Mouse (Mus musculus) olfactory bulb, adult 2 months (tissue): Measurements from ENCODE around the gene Sos1. TPM values are rescaled to one million over a fixed set of nuclear protein-coding genes. Genes with fewer than 3 reads are reported as not detected.
A peak's percentile ranks its signal among the peaks of the same experiment; 100 is the strongest.
"Not testable (repeated sequence)": the region's sequence is repeated elsewhere in the genome, so short reads cannot be mapped to it uniquely, and the experiment has no call there.

ENCODE experiments used
- H3K27ac ChIP-seq: fragments of 200-500 bp; 2 replicates; pipeline ENCODE4 v1.5.1; 2012; ENCODE audit warnings: low read depth, low read length; ENCODE audit not compliant: insufficient read depth
- H3K4me1 ChIP-seq: fragments of 200-500 bp; 2 replicates; pipeline ENCODE4 v1.6.1; 2012; ENCODE audit warnings: low read length; ENCODE audit not compliant: control insufficient read depth, insufficient read depth
- H3K4me3 ChIP-seq: fragments of 200-500 bp; 2 replicates; pipeline ENCODE4 v1.5.1; 2012; ENCODE audit warnings: mild to moderate bottlenecking, low read depth, low read length, moderate library complexity; ENCODE audit not compliant: insufficient read depth
- CTCF ChIP-seq: fragments of 200-500 bp; IDR thresholded peaks from 2 replicates; pipeline ENCODE4 v1.5.1; 2012; ENCODE audit warnings: low read depth, mild to moderate bottlenecking, low read length, moderate library complexity; ENCODE audit not compliant: insufficient read depth
- POLR2A ChIP-seq: fragments of 200-500 bp; IDR thresholded peaks from 2 replicates; pipeline ENCODE4 v1.6.1; 2012; ENCODE audit warnings: mild to moderate bottlenecking, low read depth, low read length, moderate library complexity; ENCODE audit not compliant: insufficient read depth
- WGBS: fragments of 180-500 bp; shearing (Covaris S2); methylation state at CpG from one replicate; pipeline ENCODE4 v1.1.7; 2018; 5-methylcytosine and 5-hydroxymethylcytosine counted together
- polyA plus RNA-seq: library from polyadenylated mRNA; stranded (reverse); fragments of >200 nt; gene quantifications from 2 replicates; pipeline ENCODE4 v1.2.4, GENCODE M21; 2012; ENCODE audit warnings: low replicate concordance; ENCODE audit not compliant: missing spikeins, insufficient read depth, insufficient read length

The Sos1 gene
- polyA plus RNA-seq, 1 experiment: not detected

GRCm38 (mm10) chr17:80411182-80411581, 69.1 kb downstream of the Sos1 start:
- 39% methylated on average over 1 of the region's 1 CpGs for WGBS
- TF ChIP-seq CTCF (no peak), POLR2A (no peak)

GRCm38 (mm10) chr17:80398243-80398642, 82.0 kb downstream of the Sos1 start:
- Histone ChIP-seq H3K4me1 (no peaks in the 10 kb centered on the region), H3K27ac (no peak overlapping the region), H3K4me3 (no peak overlapping the region)
- WGBS: 97% methylated on average over 7 of the region's 7 CpGs
- TF ChIP-seq POLR2A (no peak), CTCF (no peak)

More at GRCm38 (mm10) chr17:80411182-80411581, 69.1 kb downstream of the Sos1 start:
- H3K27ac ChIP-seq: no peak overlapping the region
- no peak overlapping the region for H3K4me3 ChIP-seq
- H3K4me1 ChIP-seq: no peaks in the 10 kb centered on the region

- 9% methylated on average over 17 of the region's 17 CpGs for WGBS
- H3K4me1 ChIP-seq: 0 out of 2 replicates have a peak, but pooled peaks cover 3% of the 10 kb centered on the region
- H3K4me3 ChIP-seq: peak overlapping the region; percentile 48
- TF ChIP-seq POLR2A: no peak
- no peak for TF ChIP-seq CTCF
- H3K27ac ChIP-seq: no peak overlapping the region
These were observed 88.5 kb downstream of the Sos1 start for GRCm38 (mm10) chr17:80391423-80392403.

GRCm38 (mm10) chr17:80390024-80390423, 90.2 kb downstream of the Sos1 start:
- TF ChIP-seq POLR2A: no peak
- no peak overlapping the region for H3K4me3 ChIP-seq
- H3K4me1 ChIP-seq: 0 out of 2 replicates have a peak, but pooled peaks cover 3% of the 10 kb centered on the region
- H3K27ac ChIP-seq: no peak overlapping the region
- WGBS: 83% methylated on average over 10 of the region's 10 CpGs

- WGBS: 54% methylated on average over 1 of the region's 1 CpGs
- Histone ChIP-seq H3K4me3 (no peak overlapping the region), H3K27ac (no peak overlapping the region), H3K4me1 (no peaks in the 10 kb centered on the region)
- no peak for TF ChIP-seq CTCF
- TF ChIP-seq POLR2A: no peak
These were observed 94.6 kb downstream of the Sos1 start for GRCm38 (mm10) chr17:80385671-80386070.

- H3K4me3 ChIP-seq, H3K27ac ChIP-seq, H3K4me1 ChIP-seq: not testable (repeated sequence)
These were observed 101.9 kb downstream of the Sos1 start for GRCm38 (mm10) chr17:80378386-80378785.

- WGBS: 16% methylated on average over 29 of the region's 29 CpGs
- peak overlapping the region; percentile 53; the same call in 1 of the 2 replicates for H3K27ac ChIP-seq
- peaks cover 10% of the 10 kb centered on the region for H3K4me1 ChIP-seq
- TF ChIP-seq POLR2A (peak; percentile 48; the same call in 1 of the 2 replicates), CTCF (no peak)
- H3K4me3 ChIP-seq: peak overlapping the region; percentile 60
These were observed 106.5 kb downstream of the Sos1 start for GRCm38 (mm10) chr17:80373726-80374096.

- peak; percentile 76 for TF ChIP-seq POLR2A
- no peak for TF ChIP-seq CTCF
These were observed 107.1 kb downstream of the Sos1 start, which contains the start of gene Gm10190 for GRCm38 (mm10) chr17:80372989-80373725. Gene Gm10190, minus strand, starts transcription at chr17:80373541.

GRCm38 (mm10) chr17:80368606-80369005, 111.6 kb downstream of the Sos1 start:
- H3K4me1 ChIP-seq: peaks cover 6% of the 10 kb centered on the region
- WGBS: 80% methylated on average over 9 of the region's 9 CpGs

More at GRCm38 (mm10) chr17:80372989-80373725, 107.1 kb downstream of the Sos1 start, which contains the start of gene Gm10190:
- Histone ChIP-seq H3K4me1 (peaks cover 10% of the 10 kb centered on the region), H3K4me3 (peak within 1 kb of the TSS; percentile 60), H3K27ac (peak within 1 kb of the TSS; percentile 57; the same call in 1 of the 2 replicates)
- WGBS: 3% methylated on average over 102 of the region's 102 CpGs

More at GRCm38 (mm10) chr17:80368606-80369005, 111.6 kb downstream of the Sos1 start:
- no peak overlapping the region for H3K27ac ChIP-seq
- TF ChIP-seq CTCF: no peak
- no peak for TF ChIP-seq POLR2A
- no peak overlapping the region for H3K4me3 ChIP-seq
